22 mouse cellular contexts compared by ENCODE assay signal in genomic region chr14:40913709-40914108, GRCm38 (mm10). TPM values are rescaled to one million over a fixed set of nuclear protein-coding genes. Genes with fewer than 3 reads are reported as not detected.
"Had no signal": no experiment of that assay in that cellular context is flagged by ENCODE, and none has a peak within 500 bp of the region (broad histone marks: within the 10 kb centered on the region; RNA-seq: fewer than 3 reads in every experiment).

No protein-coding gene starts in this region.

- H3K4me2 ChIP-seq: limb, embryonic 13.5 days; liver, embryonic 12.5 days; liver, embryonic 15.5 days; lung, embryonic 15.5 days; midbrain, embryonic 13.5 days; neural tube, embryonic 13.5 days had no signal

- H3K27me3 ChIP-seq: limb, embryonic 13.5 days; liver, embryonic 12.5 days; liver, embryonic 15.5 days; lung, embryonic 15.5 days; megakaryocyte, embryonic 14.5 days; midbrain, embryonic 13.5 days; neural tube, embryonic 13.5 days had no signal

- H3K9me3 ChIP-seq: limb, embryonic 10.5 days; limb, embryonic 13.5 days; liver, embryonic 12.5 days; liver, embryonic 15.5 days; lung, embryonic 15.5 days; megakaryocyte, embryonic 14.5 days; midbrain, embryonic 10.5 days; midbrain, embryonic 13.5 days; neural tube, embryonic 13.5 days had no signal

- DNase-seq: layer of hippocampus, postnatal 36 days; liver; lung, adult 18-20 months; lung, postnatal 10 days; lung, postnatal 36 days; right cerebral cortex, adult 18-20 months; right cerebral cortex, postnatal 14 days; right cerebral cortex, postnatal 4 days; thymus, adult 2 months; thymus, postnatal 14 days had no signal

- H3K9ac ChIP-seq: limb, embryonic 13.5 days; liver, embryonic 12.5 days; liver, embryonic 15.5 days; lung, embryonic 15.5 days; midbrain, embryonic 13.5 days; neural tube, embryonic 13.5 days had no signal

- H3K4me1 ChIP-seq: limb, embryonic 13.5 days had no signal

- ATAC-seq: intestine, postnatal 0 days; liver, embryonic 12.5 days; midbrain, embryonic 13.5 days; midbrain, embryonic 16.5 days had no signal

- H3K27ac ChIP-seq: limb, embryonic 10.5 days; limb, embryonic 13.5 days; liver, embryonic 15.5 days; midbrain, embryonic 10.5 days; midbrain, embryonic 13.5 days; neural tube, embryonic 13.5 days had no signal

- H3K4me3 ChIP-seq: limb, embryonic 10.5 days; limb, embryonic 13.5 days; liver, embryonic 12.5 days; liver, embryonic 15.5 days; lung, embryonic 15.5 days; midbrain, embryonic 10.5 days; midbrain, embryonic 13.5 days; myocyte; neural tube, embryonic 13.5 days had no signal

RNA-seq across cellular contexts. Expression of gene Sh2d4b, which starts 20.6 kb away (rescaled TPM):
- polyA plus RNA-seq: intestine, postnatal 0 days had no signal
